Mouse (Mus musculus) embryonic facial prominence, embryonic 11.5 days (tissue): ENCODE measurements around the gene Aebp1. TPM values are rescaled to one million over a fixed set of nuclear protein-coding genes. Genes with fewer than 3 reads are reported as not detected.

Experiments used
- ATAC-seq: fragments of 200-750 bp; cut with Nextera tagmentation; replicated peaks from 2 replicates; pipeline ENCODE4 v1.8.0; 2017; ENCODE audit warnings: low read depth; ENCODE audit not compliant: insufficient number of reproducible peaks, low FRiP score, low TSS enrichment
- DNase-seq: peaks from one replicate; pipeline ENCODE4 v3.0.0-alpha.2; 2015; ENCODE audit warnings: low spot score
- H3K27ac ChIP-seq: fragments of 300-500 bp; sonication (generic); replicated peaks from 2 replicates; pipeline ENCODE4 v1.5.1; 2014; ENCODE audit warnings: mild to moderate bottlenecking, low read depth, low read length, control low read depth
- H3K27me3 ChIP-seq: fragments of 300-500 bp; sonication (generic); 2 replicates; pipeline ENCODE4 v1.6.1; 2014; ENCODE audit warnings: mild to moderate bottlenecking, low read length, moderate library complexity, mixed read lengths; ENCODE audit not compliant: control insufficient read depth, insufficient read depth
- H3K36me3 ChIP-seq: fragments of 300-500 bp; sonication (generic); replicated peaks from 2 replicates; pipeline ENCODE4 v1.6.1; 2014; ENCODE audit warnings: low read depth, mild to moderate bottlenecking, low read length, moderate library complexity, mixed read lengths; ENCODE audit not compliant: control insufficient read depth, insufficient read depth
- H3K4me1 ChIP-seq: fragments of 300-500 bp; sonication (generic); 2 replicates; pipeline ENCODE4 v1.6.1; 2014; ENCODE audit warnings: low read length, mixed read lengths; ENCODE audit not compliant: control insufficient read depth, insufficient read depth
- H3K4me2 ChIP-seq: fragments of 300-500 bp; sonication (generic); 2 replicates; pipeline ENCODE4 v1.6.1; 2014; ENCODE audit warnings: low read depth, mild to moderate bottlenecking, control low read depth, low read length, moderate library complexity
- H3K4me3 ChIP-seq: fragments of 300-500 bp; sonication (generic); 2 replicates; pipeline ENCODE4 v1.5.1; 2014; ENCODE audit warnings: low read depth, low read length, control low read depth
- H3K9ac ChIP-seq: fragments of 300-500 bp; sonication (generic); replicated peaks from 2 replicates; pipeline ENCODE4 v1.6.1; 2014; ENCODE audit warnings: mild to moderate bottlenecking, control low read depth, low read length
- H3K9me3 ChIP-seq: fragments of 300-500 bp; sonication (generic); replicated peaks from 2 replicates; pipeline ENCODE4 v1.6.1; 2016; ENCODE audit warnings: mild to moderate bottlenecking, low read length, inconsistent platforms, mixed read lengths; ENCODE audit not compliant: control insufficient read depth
- WGBS: fragments of 180-500 bp; shearing (Covaris S2); extraction: QIAGEN DNeasy Blood & Tissue Kit; methylation state at CpG from one replicate; pipeline ENCODE4 v1.1.7; 2014; 5-methylcytosine and 5-hydroxymethylcytosine counted together
- polyA plus RNA-seq: library from polyadenylated mRNA; unstranded; fragments of >200 nt; fragmentation: Nextera tagmentation; extraction: Ambion mirVana; gene quantifications from 2 replicates; pipeline ENCODE4 v1.2.1, GENCODE M21; 2014

Aebp1 gene
- polyA plus RNA-seq, 1 experiment from 2014 or later, result 8.3 TPM

DNA sequence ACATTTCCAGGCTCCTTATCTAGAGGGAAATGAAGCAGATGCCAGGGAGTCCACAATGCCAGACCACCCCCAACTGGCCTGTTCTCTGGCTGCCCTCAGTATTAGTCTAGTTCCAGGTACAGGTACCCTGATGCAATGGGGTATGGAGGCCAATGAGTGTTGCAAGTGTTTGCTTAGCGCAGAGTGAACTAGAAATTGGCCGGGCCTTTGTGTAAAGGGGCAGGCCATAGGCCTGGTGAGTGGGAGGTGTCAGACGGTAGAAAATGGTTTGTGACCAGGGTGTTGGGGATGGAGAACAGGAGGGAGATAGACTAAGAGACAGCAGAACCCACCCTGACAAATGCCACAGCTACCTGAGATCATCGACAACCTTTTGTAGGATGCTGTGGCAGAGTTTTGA is 57.9 kb downstream of the Aebp1 start:
- no peak overlapping the region for H3K4me2 ChIP-seq
- no peaks in the 10 kb centered on the region for H3K9me3 ChIP-seq
- no peaks in the 10 kb centered on the region for H3K36me3 ChIP-seq
- no peak overlapping the region for H3K27ac ChIP-seq
- H3K4me3 ChIP-seq, result no peak overlapping the region
- ATAC-seq (no peak), DNase-seq (no peak)
- no peaks in the 10 kb centered on the region for H3K4me1 ChIP-seq
- H3K27me3 ChIP-seq, result no peaks in the 10 kb centered on the region
- WGBS, result 93% methylated on average over 4 of the region's 4 CpGs
- H3K9ac ChIP-seq, result no peak overlapping the region

DNA sequence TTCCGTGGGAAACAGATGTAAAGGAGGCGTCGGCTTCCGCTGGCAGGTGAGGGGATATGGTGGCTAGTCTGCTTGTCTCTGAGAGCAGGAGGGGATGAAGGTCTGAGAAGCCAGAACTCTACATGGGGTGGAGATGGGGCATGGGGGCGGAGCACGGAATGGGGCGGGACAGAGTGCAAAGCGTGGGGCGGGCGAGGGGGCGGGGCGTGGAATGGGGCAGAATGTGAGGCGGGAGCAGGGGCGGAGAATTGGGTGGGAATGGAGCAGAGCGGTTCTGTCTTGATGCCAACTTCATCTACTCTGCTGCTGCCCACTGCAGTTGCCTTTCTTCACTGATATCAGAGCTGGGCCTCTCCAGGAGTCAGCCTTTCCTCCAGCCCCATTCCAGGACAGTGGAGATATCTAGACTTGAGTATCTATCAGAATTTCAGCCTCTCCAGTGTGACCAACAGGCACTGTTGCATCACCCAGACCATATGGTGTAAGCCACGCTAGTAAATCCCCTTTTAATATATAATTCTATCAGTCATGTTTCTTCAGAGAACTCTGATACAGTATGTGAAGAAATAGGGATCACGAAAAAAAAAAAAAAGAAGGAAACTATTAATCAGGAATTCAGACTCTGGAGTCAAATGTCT is 58.7 kb downstream of the Aebp1 start:
- ATAC-seq, result no peak
- no peak overlapping the region for H3K9ac ChIP-seq
- no peaks in the 10 kb centered on the region for H3K36me3 ChIP-seq
- no peaks in the 10 kb centered on the region for H3K27me3 ChIP-seq
- DNase-seq, result no peak
- H3K27ac ChIP-seq, result no peak overlapping the region
- 34% methylated on average over 17 of the region's 17 CpGs for WGBS
- H3K9me3 ChIP-seq, result no peaks in the 10 kb centered on the region
- no peaks in the 10 kb centered on the region for H3K4me1 ChIP-seq
- H3K4me2 ChIP-seq, result no peak overlapping the region
- H3K4me3 ChIP-seq, result no peak overlapping the region

Other genes with a start within 250 kb of the Aebp1 start
- gene Mrps24, start 146.3 kb upstream of the Aebp1 start, polyA plus RNA-seq, result 170 and 176 TPM in 2 replicates
- gene Urgcp, start 99.6 kb upstream of the Aebp1 start, polyA plus RNA-seq, result 9.4 and 10.1 TPM in 2 replicates
- gene Dbnl, start 73.5 kb upstream of the Aebp1 start, polyA plus RNA-seq, result 121 and 126 TPM in 2 replicates
- 9.7 and 10.6 TPM in 2 replicates for gene Pgam2, start 58.2 kb upstream of the Aebp1 start, polyA plus RNA-seq
- gene Polm, start 23.9 kb upstream of the Aebp1 start, polyA plus RNA-seq, result 7.0 and 7.1 TPM in 2 replicates
- 101 and 105 TPM in 2 replicates for gene Pold2, start 16.3 kb downstream of the Aebp1 start, polyA plus RNA-seq
- gene Myl7, start 36.8 kb downstream of the Aebp1 start, polyA plus RNA-seq, result 7.6 and 25.4 TPM in 2 replicates
- gene Gck, start 88.1 kb downstream of the Aebp1 start, polyA plus RNA-seq, result 2.2 and 2.6 TPM in 2 replicates
- gene Ykt6, start 93.7 kb downstream of the Aebp1 start, polyA plus RNA-seq, result 30.1 and 31.4 TPM in 2 replicates
- 1.6 and 1.7 TPM in 2 replicates for gene Camk2b, start 204.4 kb downstream of the Aebp1 start, polyA plus RNA-seq